Mouse (Mus musculus) stomach, postnatal 0 days (tissue): ENCODE data around the gene Esrrb. TPM values are rescaled to one million over a fixed set of nuclear protein-coding genes. Genes with fewer than 3 reads are reported as not detected.

Experiments used
- ATAC-seq: fragments of 200-750 bp; cut with Nextera tagmentation; 2 replicates; pipeline ENCODE4 v1.8.0; 2017; ENCODE audit not compliant: low FRiP score, low TSS enrichment
- DNase-seq: peaks from one replicate; pipeline ENCODE4 v3.0.0-alpha.2; 2016; ENCODE audit warnings: low spot score
- H3K27ac ChIP-seq: fragments of 300-500 bp; sonication (generic); replicated peaks from 2 replicates; pipeline ENCODE4 v1.5.1; 2014; ENCODE audit warnings: mild to moderate bottlenecking, control low read depth
- H3K27me3 ChIP-seq: fragments of 300-500 bp; sonication (generic); 2 replicates; pipeline ENCODE4 v1.6.1; 2014; ENCODE audit warnings: low read length; ENCODE audit not compliant: control insufficient read depth, insufficient read depth
- H3K36me3 ChIP-seq: fragments of 300-500 bp; sonication (generic); 2 replicates; pipeline ENCODE4 v1.6.1; 2014; ENCODE audit warnings: low read length, mixed read lengths; ENCODE audit not compliant: control insufficient read depth, insufficient read depth
- H3K4me1 ChIP-seq: fragments of 300-500 bp; sonication (generic); replicated peaks from 2 replicates; pipeline ENCODE4 v1.6.1; 2014; ENCODE audit warnings: antibody characterized with exemption; ENCODE audit not compliant: control insufficient read depth, insufficient read depth
- H3K4me2 ChIP-seq: fragments of 300-500 bp; sonication (generic); replicated peaks from 2 replicates; pipeline ENCODE4 v1.6.1; 2014; ENCODE audit warnings: low read depth, mild to moderate bottlenecking, control low read depth, moderate library complexity
- H3K4me3 ChIP-seq: fragments of 300-500 bp; sonication (generic); 2 replicates; pipeline ENCODE4 v1.5.1; 2014; ENCODE audit warnings: low read depth, low read length, control low read depth
- H3K9ac ChIP-seq: fragments of 300-500 bp; sonication (generic); 2 replicates; pipeline ENCODE4 v1.6.1; 2014; ENCODE audit warnings: mild to moderate bottlenecking, low read length, control low read depth, mixed read lengths
- H3K9me3 ChIP-seq: fragments of 300-500 bp; sonication (generic); 2 replicates; pipeline ENCODE4 v1.6.1; 2016; ENCODE audit warnings: low read length; ENCODE audit not compliant: control insufficient read depth
- CTCF ChIP-seq: IDR thresholded peaks from 2 replicates; pipeline ENCODE4 v1.5.1; 2016; ENCODE audit warnings: antibody characterized with exemption, low read depth, mild to moderate bottlenecking, moderate library complexity
- EP300 ChIP-seq: optimal IDR thresholded peaks from 2 replicates; pipeline ENCODE3; 2016; ENCODE audit warnings: antibody characterized with exemption
- WGBS: fragments of 180-500 bp; shearing (Covaris S2); extraction: QIAGEN DNeasy Blood & Tissue Kit; methylation state at CpG from one replicate; pipeline ENCODE4 v1.1.7; 2014; 5-methylcytosine and 5-hydroxymethylcytosine counted together
- polyA plus RNA-seq: library from polyadenylated mRNA; unstranded; fragments of >200 nt; fragmentation: Nextera tagmentation; extraction: Ambion mirVana; gene quantifications from 2 replicates; pipeline ENCODE4 v1.2.1, GENCODE M21; 2015

Gene Esrrb
- polyA plus RNA-seq, 1 experiment from 2014 or later, result 0.13 TPM

- Histone ChIP-seq H3K9ac (no peak overlapping the region), H3K27ac (no peak overlapping the region), H3K4me2 (no peak overlapping the region), H3K36me3 (no peaks in the 10 kb centered on the region), H3K4me1 (no peaks in the 10 kb centered on the region), H3K4me3 (no peak overlapping the region), H3K9me3 (no peaks in the 10 kb centered on the region), H3K27me3 (no peaks in the 10 kb centered on the region)
- TF ChIP-seq EP300 (no peak), CTCF (no peak)
- WGBS, result 50% methylated on average over 5 of the region's 5 CpGs
- DNase-seq, result no peak
- no peak for ATAC-seq
These were observed 155.7 kb downstream of the Esrrb start for GRCm38 (mm10) chr12:86516602-86517001.

GRCm38 (mm10) chr12:86517721-86518120, 156.8 kb downstream of the Esrrb start:
- WGBS, result 53% methylated on average over 6 of the region's 6 CpGs
- ATAC-seq, result no peak
- H3K27me3 ChIP-seq, result no peaks in the 10 kb centered on the region
- no peaks in the 10 kb centered on the region for H3K9me3 ChIP-seq
- no peaks in the 10 kb centered on the region for H3K36me3 ChIP-seq
- no peak overlapping the region for H3K4me3 ChIP-seq
- no peaks in the 10 kb centered on the region for H3K4me1 ChIP-seq
- TF ChIP-seq CTCF (no peak), EP300 (no peak)
- no peak for DNase-seq
- H3K9ac ChIP-seq, result no peak overlapping the region
- H3K27ac ChIP-seq, result no peak overlapping the region
- H3K4me2 ChIP-seq, result no peak overlapping the region

DNA sequence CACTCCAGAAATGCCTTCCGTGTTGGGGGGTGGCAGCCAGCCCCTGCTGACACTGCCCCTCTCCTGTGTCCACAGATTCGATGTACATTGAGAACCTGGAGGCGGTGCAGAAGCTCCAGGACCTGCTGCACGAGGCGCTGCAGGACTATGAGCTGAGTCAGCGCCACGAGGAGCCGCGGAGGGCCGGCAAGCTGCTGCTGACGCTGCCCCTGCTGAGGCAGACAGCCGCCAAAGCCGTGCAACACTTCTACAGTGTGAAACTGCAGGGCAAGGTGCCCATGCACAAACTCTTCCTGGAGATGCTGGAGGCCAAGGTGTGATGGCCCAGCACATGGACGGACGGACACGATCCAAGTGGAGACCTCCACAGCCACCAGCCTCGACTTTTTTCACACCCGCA, 157.8 kb downstream of the Esrrb start:
- Histone ChIP-seq H3K27me3 (no peaks in the 10 kb centered on the region), H3K4me1 (no peaks in the 10 kb centered on the region), H3K4me2 (no peak overlapping the region), H3K4me3 (no peak overlapping the region), H3K27ac (no peak overlapping the region), H3K9me3 (no peaks in the 10 kb centered on the region), H3K36me3 (no peaks in the 10 kb centered on the region), H3K9ac (no peak overlapping the region)
- DNase-seq (peak; percentile 30), ATAC-seq (no peak)
- 22% methylated on average over 18 of the region's 18 CpGs for WGBS
- TF ChIP-seq CTCF (no peak), EP300 (no peak)

GRCm38 (mm10) chr12:86534283-86534682, 173.4 kb downstream of the Esrrb start:
- no peaks in the 10 kb centered on the region for H3K36me3 ChIP-seq
- no peaks in the 10 kb centered on the region for H3K4me1 ChIP-seq
- H3K27ac ChIP-seq, result no peak overlapping the region
- no peaks in the 10 kb centered on the region for H3K9me3 ChIP-seq
- ATAC-seq (no peak), DNase-seq (no peak)
- H3K4me2 ChIP-seq, result no peak overlapping the region
- H3K27me3 ChIP-seq, result no peaks in the 10 kb centered on the region
- no peak overlapping the region for H3K9ac ChIP-seq
- TF ChIP-seq CTCF, result no peak
- no peak overlapping the region for H3K4me3 ChIP-seq
- WGBS, result 31% methylated on average over 2 of the region's 2 CpGs

DNA sequence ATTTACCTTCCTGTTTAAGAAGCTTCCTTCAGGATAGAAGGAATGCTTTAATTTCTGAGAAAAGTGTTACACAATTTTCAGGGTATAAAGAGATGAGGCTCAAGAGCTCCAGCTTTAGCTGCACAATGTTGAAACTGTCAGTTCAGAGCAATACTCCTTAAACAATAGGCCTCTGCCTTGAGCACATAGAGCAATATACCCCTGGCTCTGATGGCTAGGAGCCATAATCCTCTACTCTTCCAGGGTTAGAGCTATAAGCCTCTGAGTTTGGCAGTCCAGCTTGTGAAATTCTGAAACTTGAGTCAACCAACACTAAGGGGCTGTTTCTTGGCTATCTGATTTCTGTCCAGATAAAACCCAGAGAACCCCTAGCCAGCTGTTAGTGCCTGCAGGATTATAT, 176.9 kb downstream of the Esrrb start:
- H3K9ac ChIP-seq, result no peak overlapping the region
- no peak overlapping the region for H3K4me3 ChIP-seq
- ATAC-seq (no peak), DNase-seq (no peak)
- no peaks in the 10 kb centered on the region for H3K36me3 ChIP-seq
- no peaks in the 10 kb centered on the region for H3K4me1 ChIP-seq
- H3K9me3 ChIP-seq, result no peaks in the 10 kb centered on the region
- no peak for TF ChIP-seq CTCF
- no peak for TF ChIP-seq EP300
- no peak overlapping the region for H3K27ac ChIP-seq
- no peaks in the 10 kb centered on the region for H3K27me3 ChIP-seq
- H3K4me2 ChIP-seq, result no peak overlapping the region

GRCm38 (mm10) chr12:86538711-86539110, 177.8 kb downstream of the Esrrb start:
- DNase-seq (peak; percentile 27), ATAC-seq (no peak)
- H3K4me3 ChIP-seq, result no peak overlapping the region
- no peaks in the 10 kb centered on the region for H3K36me3 ChIP-seq
- H3K9ac ChIP-seq, result no peak overlapping the region
- no peaks in the 10 kb centered on the region for H3K27me3 ChIP-seq
- TF ChIP-seq CTCF, result no peak
- no peak for TF ChIP-seq EP300
- no peak overlapping the region for H3K27ac ChIP-seq
- no peak overlapping the region for H3K4me2 ChIP-seq
- no peaks in the 10 kb centered on the region for H3K4me1 ChIP-seq
- no peaks in the 10 kb centered on the region for H3K9me3 ChIP-seq
- 43% methylated on average over 4 of the region's 4 CpGs for WGBS
